In genomic region chr16:25061631-25062030, GRCm38 (mm10) we compare ENCODE assay signal across 18 mouse cellular contexts.
DNase-seq lines count a peak whose midpoint lies in the region; ATAC-seq and TF ChIP-seq lines count a peak whose summit lies in the region.
"Had no signal": no experiment of that assay in that cellular context is flagged by ENCODE, and none has a peak within 500 bp of the region (broad histone marks: within the 10 kb centered on the region; RNA-seq: fewer than 3 reads in every experiment).

No protein-coding gene starts in this region.

- H3ac ChIP-seq in myocyte (ENCODE audit: control insufficient read depth, insufficient read length), result no peak overlapping the region

- H3K27me3 ChIP-seq in myocyte (ENCODE audit: control insufficient read depth, insufficient read depth, insufficient read length), result no peaks in the 10 kb centered on the region
- H3K27me3 ChIP-seq: Patski had no signal

- no peak for ATAC-seq in cerebellum, adult (ENCODE audit: insufficient number of reproducible peaks, low FRiP score, low TSS enrichment)
- ATAC-seq: intestine, postnatal 0 days; Patski had no signal

- TF ChIP-seq CTCF in layer of hippocampus, adult 2 months (conservative IDR thresholded peaks at IDR 0.05), result no peak

- no peaks in the 10 kb centered on the region for H3K79me2 ChIP-seq in myocyte (ENCODE audit: control insufficient read depth, insufficient read depth)

- H3K27ac ChIP-seq in layer of hippocampus, adult 2 months, result peak overlapping the region; percentile 46; the same call in 1 of the 2 replicates
- H3K27ac ChIP-seq: hindbrain, embryonic 13.5 days; left cerebral cortex, adult 2 months; limb, embryonic 13.5 days; neural tube, embryonic 15.5 days had no signal

- peak; percentile 87 for DNase-seq in adrenal gland, adult 2 months
- DNase-seq in adrenal gland, postnatal 4 days (ENCODE audit: low spot score in 2 of 2), result no peak
- no peak for DNase-seq in layer of hippocampus, adult 2 months (ENCODE audit: low spot score in 2 of 2)
- no peak for DNase-seq in layer of hippocampus, adult 9-11 months
- DNase-seq in adrenal gland, adult 8-10 months, result peak; percentile 69
- DNase-seq in cerebellum, postnatal 10 days, result no peak
- DNase-seq: cerebellum, postnatal 14 days; lung, adult 2 months; right cerebral cortex, postnatal 14 days; thymus, postnatal 4 days had no signal

- no peaks in the 10 kb centered on the region for H3K36me3 ChIP-seq in myocyte (ENCODE audit: control insufficient read depth, insufficient read depth)
- H3K36me3 ChIP-seq: hindbrain, embryonic 13.5 days; limb, embryonic 13.5 days; neural tube, embryonic 15.5 days had no signal

- H3K4me3 ChIP-seq in layer of hippocampus, adult 2 months, result no peak overlapping the region
- no peak overlapping the region for H3K4me3 ChIP-seq in myocyte
- H3K4me3 ChIP-seq: hindbrain, embryonic 13.5 days; left cerebral cortex, adult 2 months; limb, embryonic 13.5 days; neural tube, embryonic 15.5 days had no signal

- H3K4me2 ChIP-seq in myocyte (ENCODE audit: low read depth), result peak overlapping the region; percentile 60
- H3K4me2 ChIP-seq: hindbrain, embryonic 13.5 days; limb, embryonic 13.5 days; neural tube, embryonic 15.5 days had no signal

- no peak for TF ChIP-seq POLR2A in myocyte (IDR thresholded peaks at IDR 0.05; ENCODE audit: insufficient read length, low read depth)

TF ChIP-seq in myocyte, 11 proteins besides CTCF, POLR2A, EP300 and RAD21:
- TF ChIP-seq MAX (IDR thresholded peaks at IDR 0.05; ENCODE audit: low read depth), result no peak
- no peak for TF ChIP-seq SRF (IDR thresholded peaks at IDR 0.05; ENCODE audit: control insufficient read depth, insufficient read length, low read depth)
- TF ChIP-seq CEBPB (IDR thresholded peaks at IDR 0.05; ENCODE audit: insufficient read depth, poor library complexity, severe bottlenecking), result no peak
- TF ChIP-seq MYOG (IDR thresholded peaks at IDR 0.05; ENCODE audit: control insufficient read depth in 1 of 3, insufficient read depth in 1 of 3, insufficient read length in 2 of 3, low read depth in 2 of 3), result peak in 1 of 3 experiments; percentile 43
- no peak for TF ChIP-seq POLR2AphosphoS2 (IDR thresholded peaks at IDR 0.05; ENCODE audit: insufficient read length, low read depth)
- TF ChIP-seq REST (IDR thresholded peaks at IDR 0.05; ENCODE audit: insufficient read depth, insufficient read length), result no peak
- TF ChIP-seq MYOD1 (IDR thresholded peaks at IDR 0.05; ENCODE audit: control insufficient read depth in 1 of 3, insufficient read length in 2 of 3, low read depth in 2 of 3), result peak in 1 of 3 experiments; percentile 70
TF ChIP-seq in myocyte: peak in this region for 2.

Comparison
In these comparisons a context has a peak if more than half of its experiments do, and no peak if none do; other contexts are left out.
1. DNase-seq: peak in adrenal gland, adult 2 months (single experiment) and adrenal gland, adult 8-10 months (single experiment); none in adrenal gland, postnatal 4 days (0 of 2), layer of hippocampus, adult 2 months (0 of 2), layer of hippocampus, adult 9-11 months (single experiment) and cerebellum, postnatal 10 days (0 of 2).